Mouse (Mus musculus) monocyte, adult 2 months (primary cell): ENCODE data around the gene Pcdh7.
"Not testable (repeated sequence)": the region's sequence is repeated elsewhere in the genome, so short reads cannot be mapped to it uniquely, and the experiment has no call there.

Experiments
- DNase-seq, 2 experiments: peaks; one replicate each; pipeline ENCODE4 v3.0.0; 2022; ENCODE audit warnings: low spot score in 2 of 2, low read depth in 1 of 2

Gene Pcdh7

GRCm38 (mm10) chr5:57717906-57718875 is at the start of gene Pcdh7:
TSS of gene Pcdh7 (plus strand) at chr5:57717967.
- no peak for DNase-seq

GRCm38 (mm10) chr5:57676970-57677369 is 40.8 kb upstream of the Pcdh7 start:
- not testable (repeated sequence) for DNase-seq

DNA sequence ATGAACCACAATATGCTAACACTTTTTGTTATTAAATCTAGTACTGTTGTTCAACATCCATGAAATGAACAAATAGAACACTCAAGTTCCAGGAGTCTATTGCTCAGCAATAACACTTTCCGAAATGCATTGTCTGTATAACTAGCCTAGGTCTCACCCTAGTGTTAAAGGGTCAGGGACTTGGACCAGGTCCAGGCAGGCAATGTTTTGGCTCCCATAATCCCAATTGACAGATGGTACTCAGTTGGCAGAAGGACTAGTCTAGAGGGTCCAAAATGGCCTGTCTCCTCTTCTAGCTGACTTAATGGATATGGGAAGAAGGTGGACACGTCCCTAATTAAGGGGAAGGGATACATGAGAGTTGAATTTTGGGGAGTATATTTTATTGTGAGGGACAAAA is 9.4 kb upstream of the Pcdh7 start:
- no peak for DNase-seq

- no peak for DNase-seq
Observed at GRCm38 (mm10) chr5:57713980-57714379, 3.8 kb upstream of the Pcdh7 start.

- no peak for DNase-seq
Observed at GRCm38 (mm10) chr5:57714621-57715523, 2.9 kb upstream of the Pcdh7 start.

DNA sequence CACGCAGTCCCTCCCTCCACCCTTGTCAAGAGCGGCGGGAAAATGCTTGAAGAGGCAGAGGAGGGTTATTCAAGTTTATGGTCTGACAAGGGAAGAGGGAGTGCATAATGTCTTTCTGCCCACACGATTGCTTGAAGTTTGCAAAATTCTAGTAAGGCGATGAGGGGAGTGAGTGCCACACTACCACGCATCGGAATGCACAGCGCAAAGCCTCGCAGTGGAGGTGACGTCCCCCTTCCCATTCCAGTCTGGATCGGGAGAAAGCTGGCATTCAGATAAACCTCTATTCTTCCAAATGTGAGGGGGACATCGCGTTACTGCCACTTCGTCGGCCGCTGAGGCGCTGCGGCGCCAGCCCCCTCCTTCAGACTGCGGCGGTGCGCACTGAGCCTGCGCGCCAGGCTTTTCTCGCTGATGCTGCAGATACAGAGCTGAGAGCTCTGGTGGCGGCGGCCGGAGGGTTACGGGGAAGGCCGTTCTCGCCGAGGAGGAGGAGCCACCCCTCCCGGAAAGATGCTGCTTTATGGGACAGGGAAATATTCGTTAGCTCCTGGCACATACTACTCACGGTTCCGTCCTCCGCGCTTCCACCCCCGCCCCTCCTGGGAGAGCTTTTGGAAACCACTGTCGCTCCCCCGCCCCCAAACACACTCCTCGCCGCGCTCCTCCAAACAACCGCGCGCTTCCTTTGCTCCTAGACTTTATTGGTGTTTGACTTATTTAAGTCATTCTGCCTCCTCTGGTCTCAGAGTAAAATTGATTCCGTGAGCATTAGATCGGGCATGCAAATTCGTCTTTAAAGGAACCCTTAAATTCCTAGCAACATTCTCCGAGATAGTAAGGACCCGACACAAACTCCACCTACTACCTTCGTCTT is 2.0 kb upstream of the Pcdh7 start:
- DNase-seq, result no peak

- DNase-seq, result no peak
Observed at GRCm38 (mm10) chr5:57716421-57717237, 1.1 kb upstream of the Pcdh7 start.

GRCm38 (mm10) chr5:57717238-57717905 is 395 bp upstream of the Pcdh7 start:
- DNase-seq, result no peak

DNA sequence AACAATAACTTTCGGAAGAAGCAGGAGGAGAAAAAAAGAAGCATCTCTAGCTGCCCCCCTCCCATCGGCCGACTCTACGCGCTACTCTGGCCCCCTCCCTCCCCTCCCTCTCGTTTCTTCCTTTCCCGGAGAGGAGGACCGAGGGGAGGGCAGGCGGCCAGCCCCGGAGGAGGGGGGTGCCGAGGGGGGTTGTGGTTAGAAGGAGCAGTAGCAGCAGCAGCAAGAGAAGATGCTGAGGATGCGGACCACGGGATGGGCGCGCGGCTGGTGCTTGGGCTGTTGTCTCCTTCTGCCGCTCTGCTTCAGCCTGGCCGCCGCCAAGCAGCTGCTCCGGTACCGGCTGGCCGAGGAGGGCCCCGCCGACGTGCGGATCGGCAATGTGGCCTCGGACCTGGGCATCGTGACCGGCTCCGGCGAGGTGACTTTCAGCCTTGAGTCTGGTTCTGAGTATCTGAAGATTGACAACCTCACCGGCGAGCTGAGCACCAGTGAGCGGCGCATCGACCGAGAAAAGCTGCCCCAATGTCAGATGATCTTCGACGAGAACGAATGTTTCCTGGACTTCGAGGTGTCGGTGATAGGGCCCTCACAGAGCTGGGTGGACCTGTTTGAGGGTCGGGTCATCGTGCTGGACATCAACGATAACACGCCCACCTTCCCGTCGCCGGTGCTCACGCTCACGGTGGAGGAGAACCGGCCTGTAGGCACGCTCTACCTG is 1.3 kb downstream of the Pcdh7 start:
- no peak for DNase-seq

DNA sequence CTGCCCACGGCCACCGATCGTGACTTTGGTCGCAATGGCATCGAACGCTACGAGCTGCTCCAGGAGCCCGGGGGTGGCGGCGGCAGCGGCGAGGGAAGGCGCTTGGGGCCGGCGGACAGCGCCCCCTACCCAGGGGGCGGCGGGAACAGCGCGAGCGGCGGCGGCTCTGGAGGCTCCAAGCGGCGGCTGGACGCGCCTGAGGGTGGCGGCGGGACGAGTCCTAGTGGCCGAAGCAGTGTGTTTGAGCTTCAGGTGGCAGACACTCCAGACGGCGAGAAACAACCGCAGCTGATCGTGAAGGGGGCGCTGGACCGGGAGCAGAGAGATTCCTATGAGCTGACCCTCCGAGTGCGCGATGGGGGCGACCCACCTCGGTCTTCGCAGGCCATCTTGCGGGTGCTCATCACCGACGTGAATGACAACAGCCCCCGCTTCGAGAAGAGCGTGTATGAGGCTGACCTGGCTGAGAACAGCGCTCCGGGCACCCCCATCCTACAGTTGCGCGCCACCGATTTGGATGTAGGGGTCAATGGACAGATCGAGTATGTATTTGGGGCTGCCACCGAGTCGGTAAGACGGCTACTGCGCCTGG is 1.9 kb downstream of the Pcdh7 start:
- DNase-seq, result no peak

GRCm38 (mm10) chr5:57720206-57720880 is 2.6 kb downstream of the Pcdh7 start:
- no peak for DNase-seq

- no peak for DNase-seq
Observed at GRCm38 (mm10) chr5:57721148-57721712, 3.5 kb downstream of the Pcdh7 start.

GRCm38 (mm10) chr5:57721927-57722326 is 4.2 kb downstream of the Pcdh7 start:
- DNase-seq, result no peak

DNA sequence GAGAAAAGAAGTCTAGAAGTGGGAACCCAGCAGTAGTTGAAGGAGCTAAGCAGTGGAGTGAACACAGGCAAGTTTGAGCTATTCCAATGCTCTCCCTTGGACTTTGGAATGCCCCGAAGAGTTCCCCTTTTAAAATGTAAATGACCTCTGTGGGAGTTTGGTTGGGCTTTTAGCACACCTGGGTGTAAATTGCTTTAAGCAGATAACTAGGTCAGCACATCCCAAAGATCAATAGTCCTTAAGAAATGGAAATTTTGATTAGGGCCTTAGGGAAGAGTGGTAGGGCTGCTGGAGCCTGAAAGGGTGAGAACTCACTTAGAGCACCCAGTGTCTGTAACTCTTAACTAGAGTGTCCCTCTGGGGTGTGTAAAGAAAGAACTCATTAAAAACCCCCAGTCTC is 15.7 kb downstream of the Pcdh7 start:
- no peak for DNase-seq

- no peak for DNase-seq
Observed at GRCm38 (mm10) chr5:57735723-57736122, 18.0 kb downstream of the Pcdh7 start.

DNA sequence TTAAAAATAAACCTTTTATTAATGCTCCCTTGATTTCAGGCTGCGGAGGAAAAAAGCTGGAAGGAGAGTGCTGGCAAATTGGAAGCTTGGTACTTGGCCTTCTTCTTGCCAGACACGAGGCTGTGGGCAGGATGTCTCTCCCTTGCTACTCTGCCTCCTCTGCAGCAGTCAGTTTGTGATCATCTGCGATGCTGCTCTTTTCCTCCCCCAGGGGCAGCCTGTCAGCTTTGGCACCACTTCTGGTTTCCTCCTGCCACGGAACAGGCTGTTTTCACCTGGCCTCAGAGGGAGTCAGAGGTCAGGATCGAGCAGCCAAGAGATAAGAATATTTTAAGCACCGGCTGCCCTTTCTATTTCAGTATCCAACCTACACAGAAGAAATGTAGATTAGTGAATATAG is 25.2 kb downstream of the Pcdh7 start:
- no peak for DNase-seq

DNA sequence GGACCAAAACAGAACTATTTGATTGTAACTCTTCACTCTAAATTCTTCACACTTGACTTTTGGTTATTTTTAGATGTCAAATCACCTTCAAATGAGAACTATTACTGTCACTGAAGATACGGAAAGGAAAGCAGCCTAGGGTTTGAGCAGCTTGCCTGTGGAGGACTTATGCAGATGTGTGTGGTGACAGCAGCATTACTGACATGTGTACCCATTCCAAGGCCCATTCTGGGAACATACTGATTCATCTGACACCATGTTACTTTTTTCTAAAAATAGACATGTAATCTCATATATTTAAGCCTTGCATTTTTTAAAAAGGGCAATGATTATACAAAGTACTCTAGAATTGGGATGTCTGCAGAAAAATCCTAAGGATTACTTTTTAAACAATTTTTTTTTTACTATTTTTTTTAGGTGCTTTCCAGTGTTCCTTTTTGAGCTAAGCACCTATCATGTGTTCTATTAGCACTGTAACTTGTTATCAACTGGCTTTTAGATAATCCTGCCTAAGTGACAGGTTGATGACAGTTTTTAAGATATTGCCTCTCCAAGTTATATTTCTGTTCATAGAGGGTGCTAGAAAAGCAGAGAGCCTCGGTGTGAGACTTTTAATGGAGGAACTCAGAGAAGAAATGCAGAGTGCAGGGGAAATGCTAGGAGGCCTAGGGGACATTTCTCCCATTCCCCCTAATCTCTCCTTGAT is 26.3 kb downstream of the Pcdh7 start:
- DNase-seq, result no peak
